Mouse (Mus musculus) ovary, adult 18-20 months (tissue): ENCODE measurements at regions not wholly inside any gene's neighbourhood (a gene's known extent, or its start where the extent isn't known, plus 50 kb on each side); places are given as distances from the start of the nearest gene placed in this dataset.

Source experiments
- DNase-seq: peaks from one replicate; pipeline ENCODE4 v3.0.0; 2022; ENCODE audit warnings: low spot score, mixed read lengths

GRCm38 (mm10) chr1:71904376-71904948 lies 251.5 kb upstream of the Fn1 start:
- DNase-seq: no peak

- DNase-seq: no peak
Measured at GRCm38 (mm10) chr1:71900106-71901074, 247.4 kb upstream of the Fn1 start.

DNA sequence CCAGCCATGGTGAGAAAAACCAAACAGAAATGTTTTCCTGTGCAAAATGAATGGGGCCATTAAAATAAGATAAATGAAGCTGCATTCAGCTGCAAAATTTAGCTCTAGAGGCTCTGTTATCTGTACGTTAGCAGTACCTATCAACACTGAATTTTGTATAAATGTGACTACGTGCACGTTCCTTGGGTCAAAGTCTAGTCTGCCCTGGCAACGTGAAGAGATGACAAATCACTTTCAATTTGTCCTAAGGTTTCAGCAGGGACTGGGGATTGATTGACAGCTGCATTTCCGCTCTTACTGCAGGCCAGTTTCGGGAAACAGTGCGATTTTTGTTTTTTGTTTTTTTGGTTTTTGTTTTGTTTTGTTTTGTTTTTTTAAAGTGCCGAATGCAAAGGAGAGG lies 246.1 kb upstream of the Fn1 start:
- DNase-seq: no peak

DNA sequence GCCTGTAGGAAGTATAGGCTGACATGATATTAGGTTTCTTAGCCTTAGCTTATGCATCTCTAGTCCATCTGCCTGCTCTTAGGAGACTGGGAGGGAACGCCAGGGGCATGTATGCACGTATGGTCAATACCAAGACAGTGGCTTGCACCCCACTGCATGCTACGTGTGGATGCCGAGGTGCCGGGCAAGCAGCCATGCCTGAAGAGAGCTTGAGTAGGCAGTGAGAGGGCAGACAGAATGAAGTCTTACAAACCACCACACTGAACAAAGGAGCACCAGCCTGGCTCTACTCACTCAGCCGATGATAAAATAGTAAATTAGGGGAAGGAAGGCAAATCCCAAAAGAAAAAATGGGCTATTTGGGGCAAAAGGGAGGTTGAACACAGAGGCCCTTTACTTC lies 245.2 kb upstream of the Fn1 start:
- DNase-seq: no peak

- DNase-seq: no peak
Measured at GRCm38 (mm10) chr1:71897464-71898051, 244.6 kb upstream of the Fn1 start.

DNA sequence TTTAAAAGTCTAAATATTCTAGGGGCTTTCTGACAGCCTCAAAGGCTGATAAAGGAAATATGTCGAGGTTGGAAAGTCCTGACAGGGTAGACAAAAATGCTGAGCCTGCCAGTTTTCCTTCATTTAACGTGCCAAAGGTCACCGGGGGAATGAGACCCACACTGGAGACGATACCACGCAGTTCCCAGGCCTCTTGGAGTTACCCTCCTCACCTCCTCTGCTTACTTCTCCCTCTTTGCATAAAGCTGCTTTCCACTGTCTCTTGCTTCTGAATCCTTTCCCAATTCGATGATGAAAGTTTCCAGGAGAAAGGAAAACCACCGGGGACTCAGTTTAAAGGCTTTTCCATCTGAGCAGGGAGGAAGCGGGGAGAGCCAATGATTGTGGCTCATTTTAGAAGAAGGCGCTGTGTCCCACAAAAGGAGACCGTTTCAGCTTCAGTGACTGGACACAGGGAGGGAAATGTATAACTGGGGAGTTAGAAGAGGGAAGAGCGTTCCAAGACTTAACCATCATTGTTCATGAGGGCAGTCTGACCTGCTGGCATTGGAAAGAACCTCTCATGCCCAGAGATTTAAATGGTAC lies 243.2 kb upstream of the Fn1 start:
- no peak for DNase-seq

- DNase-seq: no peak
Measured at GRCm38 (mm10) chr1:71893636-71894035, 240.6 kb upstream of the Fn1 start.

GRCm38 (mm10) chr1:71887809-71888208 lies 234.8 kb upstream of the Fn1 start:
- no peak for DNase-seq

GRCm38 (mm10) chr1:71886903-71887302 lies 233.9 kb upstream of the Fn1 start:
- no peak for DNase-seq

- DNase-seq: no peak
Measured at GRCm38 (mm10) chr1:71886233-71886632, 233.2 kb upstream of the Fn1 start.

- DNase-seq: no peak
Measured at GRCm38 (mm10) chr1:71881851-71882250, 228.9 kb upstream of the Fn1 start.

DNA sequence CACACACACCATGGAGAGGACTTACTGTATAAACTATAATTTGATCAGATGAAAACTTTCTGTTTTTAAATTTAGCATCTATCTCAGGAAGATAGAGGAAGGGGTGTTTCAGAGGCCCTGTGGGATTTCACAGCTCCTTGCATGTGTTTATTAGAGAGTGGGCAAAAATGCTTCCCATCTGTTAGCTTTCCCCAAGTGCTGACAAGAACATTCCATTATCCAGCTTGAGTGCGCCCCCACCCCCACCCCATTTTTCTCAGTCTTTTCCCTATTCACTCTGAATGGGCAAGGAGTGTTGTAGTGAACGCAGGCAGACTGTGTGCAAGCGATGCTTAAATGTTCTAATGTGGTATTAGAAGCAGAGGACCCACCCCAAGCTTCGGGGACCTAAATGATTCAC lies 228.2 kb upstream of the Fn1 start:
- DNase-seq: no peak

DNA sequence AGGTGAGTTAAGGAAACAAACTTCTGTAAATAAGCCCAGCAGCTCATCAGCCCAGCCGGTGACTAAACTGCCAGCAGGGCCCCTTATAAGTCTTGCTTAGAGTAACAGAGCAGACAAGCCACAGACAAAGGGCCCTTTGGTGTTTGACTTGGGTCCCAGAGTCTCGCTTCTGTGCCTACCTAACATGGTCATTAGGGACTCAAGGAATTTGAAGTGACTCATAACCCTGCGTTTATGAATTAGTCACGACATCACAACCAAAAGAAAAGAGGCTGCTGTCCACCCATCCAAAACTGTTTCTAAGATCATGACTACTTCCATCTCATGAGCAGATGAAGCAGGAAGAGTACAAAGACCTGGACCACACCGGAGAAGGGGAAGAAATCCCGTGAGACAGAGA lies 227.5 kb upstream of the Fn1 start:
- DNase-seq: no peak

DNA sequence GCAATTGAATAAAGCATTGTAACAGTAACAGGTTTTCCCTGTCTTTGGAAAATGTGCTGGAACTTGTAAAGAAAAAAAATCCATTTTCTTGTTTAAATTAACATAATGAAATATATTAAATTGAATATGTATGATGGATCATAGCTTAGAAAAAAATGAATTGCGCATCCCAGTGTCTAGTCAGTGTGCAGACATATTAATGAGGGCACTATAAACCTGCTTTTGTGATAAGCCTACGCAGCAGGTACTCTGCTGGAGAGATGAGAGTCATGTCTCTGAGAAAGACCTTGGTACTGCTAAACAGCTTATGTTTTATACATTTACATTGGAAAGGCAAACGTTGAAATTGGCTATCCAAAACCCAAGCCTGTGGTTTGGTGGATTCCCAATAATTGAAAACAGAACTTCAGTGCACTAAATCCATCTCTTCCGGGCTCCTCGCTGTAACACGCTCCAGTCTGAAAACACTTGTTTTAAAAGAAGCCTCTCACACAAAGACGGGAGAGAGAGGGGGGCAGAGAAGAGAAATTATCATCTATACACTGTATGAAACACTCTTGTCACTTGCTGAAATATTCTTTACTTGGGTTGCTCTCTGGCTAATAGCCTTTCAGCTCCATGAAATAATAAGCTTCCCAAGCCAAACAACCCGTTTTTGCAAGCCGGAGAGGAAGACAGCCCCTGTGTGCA lies 223.9 kb upstream of the Fn1 start:
- no peak for DNase-seq

GRCm38 (mm10) chr1:71874037-71874436 lies 221.0 kb upstream of the Fn1 start:
- no peak for DNase-seq

DNA sequence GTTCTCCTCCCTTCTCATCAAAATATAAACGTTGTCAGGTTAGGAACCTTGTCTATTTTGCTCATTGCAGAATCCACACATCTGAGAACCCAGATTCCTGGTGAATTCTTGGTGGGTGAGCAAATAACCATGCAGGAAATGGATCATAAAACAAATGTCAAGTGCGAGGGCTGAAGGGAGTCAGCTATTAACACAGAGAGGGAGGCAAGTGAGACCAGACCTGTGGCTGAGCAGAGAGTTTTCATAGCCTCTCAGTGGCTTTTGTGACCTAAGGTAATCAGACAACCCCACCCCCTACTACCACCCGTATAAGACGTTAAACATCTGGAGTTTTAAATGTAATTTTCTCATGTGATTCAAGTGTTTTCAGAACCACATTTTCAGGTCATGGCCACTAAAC lies 212.7 kb upstream of the Fn1 start:
- DNase-seq: no peak

GRCm38 (mm10) chr1:71864749-71865148 lies 211.7 kb upstream of the Fn1 start:
- no peak for DNase-seq

GRCm38 (mm10) chr1:71853212-71853611 lies 200.2 kb upstream of the Fn1 start:
- DNase-seq: no peak

GRCm38 (mm10) chr1:71851268-71851667 lies 198.3 kb upstream of the Fn1 start:
- no peak for DNase-seq

GRCm38 (mm10) chr1:71848656-71849055 lies 195.7 kb upstream of the Fn1 start:
- no peak for DNase-seq

DNA sequence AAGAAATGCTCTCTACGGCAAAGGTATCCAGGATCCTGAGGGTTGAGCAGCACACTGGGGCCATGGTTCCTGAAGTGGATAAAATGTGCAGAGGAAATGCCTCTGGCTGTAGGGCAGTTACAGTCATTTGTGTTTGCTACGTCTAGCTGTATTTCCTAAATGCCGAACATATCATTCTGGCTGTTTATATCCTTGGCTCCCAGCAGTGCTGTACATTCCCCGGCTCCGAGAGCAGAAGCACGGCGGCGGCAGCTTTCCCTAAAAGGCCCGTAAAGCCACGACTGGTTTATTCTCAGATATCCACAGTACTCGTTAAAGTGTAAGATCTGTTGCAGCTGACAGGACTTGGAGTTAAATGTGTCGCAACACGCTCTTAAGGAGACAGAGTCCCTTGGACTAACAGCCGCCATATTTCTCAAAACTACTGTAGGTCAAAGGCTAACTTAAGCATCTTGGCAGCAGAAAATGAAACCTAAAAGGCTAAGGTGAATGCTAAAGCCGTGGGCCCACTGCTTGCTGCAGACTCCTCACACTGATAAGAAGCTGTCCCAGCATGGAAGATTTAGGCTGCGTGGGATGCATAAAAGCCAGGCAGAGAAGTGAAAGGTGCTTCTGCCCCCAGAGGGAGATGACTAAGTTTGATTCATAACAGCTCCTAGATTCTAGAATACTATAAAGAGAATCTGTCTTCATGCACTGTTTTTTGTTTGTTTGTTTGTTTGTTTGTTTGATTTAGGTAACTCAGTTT lies 192.1 kb upstream of the Fn1 start:
- no peak for DNase-seq

DNA sequence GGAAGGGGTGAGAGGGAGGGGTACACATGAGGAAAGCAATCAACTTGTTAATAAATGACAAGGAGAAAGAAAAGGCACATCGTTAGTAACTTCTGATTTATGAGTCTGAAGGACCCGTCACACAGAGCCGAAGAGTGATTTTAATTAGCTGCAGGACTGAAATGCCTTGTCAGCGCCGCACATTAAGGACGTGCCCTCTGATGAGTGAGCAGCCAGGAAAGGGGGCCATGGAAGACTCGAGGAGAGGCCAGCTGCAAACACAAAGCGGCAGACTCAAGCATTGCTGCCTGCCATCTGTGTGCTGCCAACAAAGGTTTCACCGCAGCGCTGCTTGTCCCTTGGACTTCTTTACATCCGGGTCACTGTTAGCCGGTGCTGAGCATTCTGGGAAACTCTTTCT lies 184.8 kb upstream of the Fn1 start:
- DNase-seq: no peak
